Mouse (Mus musculus) E14TG2a.4 (cell line): ENCODE data around the gene Clec11a.

ENCODE experiments used
- CTCF ChIP-seq: conservative IDR thresholded peaks from 2 replicates; pipeline ENCODE4 v1.5.1; 2014; ENCODE audit warnings: low read length
- NANOG ChIP-seq: IDR thresholded peaks from 2 replicates; pipeline ENCODE4 v1.6.1; 2014; ENCODE audit warnings: borderline replicate concordance, low read length, mixed read lengths

- TF ChIP-seq CTCF (no peak), NANOG (no peak)
These were observed 3.7 kb upstream of the Clec11a start for GRCm38 (mm10) chr7:44310285-44310877.
